Mouse (Mus musculus) bone marrow, adult 2 months (tissue): ENCODE data around the gene Zmym5.
A peak's percentile ranks its signal among the peaks of the same experiment; 100 is the strongest.

Experiments used
- CTCF ChIP-seq: fragments of 200-500 bp; IDR thresholded peaks from 2 replicates; pipeline ENCODE4 v1.5.1; 2011; ENCODE audit warnings: low read length, control low read depth; ENCODE audit not compliant: control insufficient read depth, insufficient read depth
- POLR2A ChIP-seq: fragments of 200-500 bp; IDR thresholded peaks from 2 replicates; pipeline ENCODE4 v1.6.1; 2011; ENCODE audit warnings: low read depth, mild to moderate bottlenecking, control low read depth, low read length, borderline replicate concordance; ENCODE audit not compliant: control insufficient read depth

DNA sequence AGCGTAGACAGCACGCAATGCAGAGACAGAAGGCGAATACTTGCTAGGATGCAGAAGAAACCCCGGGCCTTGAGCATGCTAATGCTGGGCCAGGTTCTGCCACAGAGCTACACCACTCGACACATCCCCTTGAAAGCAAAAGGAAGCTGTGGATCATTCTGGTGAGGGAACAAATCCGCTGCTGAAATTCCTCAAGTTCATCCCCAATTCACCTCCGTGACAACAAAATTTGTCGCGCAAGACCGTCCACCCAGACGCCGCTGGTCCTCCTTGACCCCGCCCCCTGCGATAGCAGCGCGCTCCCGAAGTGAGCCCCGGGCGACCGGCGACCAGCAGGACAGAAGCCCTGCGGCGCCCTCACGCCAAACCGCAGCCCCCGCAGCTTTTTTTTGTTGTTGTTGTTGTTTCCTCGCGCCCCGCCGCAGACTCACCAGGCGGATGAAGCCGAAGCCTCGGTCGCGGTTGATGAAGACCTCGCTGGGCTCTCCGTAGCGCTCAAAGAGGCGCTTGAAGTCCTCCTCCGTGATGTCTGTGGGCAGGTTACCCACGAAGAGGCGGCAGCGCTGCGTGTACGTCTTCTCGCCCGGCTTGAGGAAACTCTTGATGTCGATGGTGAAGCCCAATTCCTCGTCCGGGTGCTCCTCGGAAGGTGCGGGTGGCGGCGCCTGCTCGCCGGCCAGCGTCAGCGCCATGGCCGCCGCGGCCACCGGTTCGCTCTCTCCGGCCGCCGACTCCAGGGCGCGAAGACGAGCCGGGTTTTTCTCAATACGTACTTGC lies 34.0 kb downstream of the Zmym5 start:
- 0 out of 2 replicates have a peak, but pooled peaks have one; percentile 37 for TF ChIP-seq POLR2A
- no peak for TF ChIP-seq CTCF
